Mouse (Mus musculus): ENCODE results near the gene Piwil4. TPM values are rescaled to one million over a fixed set of nuclear protein-coding genes. Genes with fewer than 3 reads are reported as not detected.
A peak's percentile ranks its signal among the peaks of the same experiment; 100 is the strongest.

Gene Piwil4
- total and polyA plus RNA-seq, 2 experiments from 2014 or later = 0.42 to 0.48 TPM

DNA sequence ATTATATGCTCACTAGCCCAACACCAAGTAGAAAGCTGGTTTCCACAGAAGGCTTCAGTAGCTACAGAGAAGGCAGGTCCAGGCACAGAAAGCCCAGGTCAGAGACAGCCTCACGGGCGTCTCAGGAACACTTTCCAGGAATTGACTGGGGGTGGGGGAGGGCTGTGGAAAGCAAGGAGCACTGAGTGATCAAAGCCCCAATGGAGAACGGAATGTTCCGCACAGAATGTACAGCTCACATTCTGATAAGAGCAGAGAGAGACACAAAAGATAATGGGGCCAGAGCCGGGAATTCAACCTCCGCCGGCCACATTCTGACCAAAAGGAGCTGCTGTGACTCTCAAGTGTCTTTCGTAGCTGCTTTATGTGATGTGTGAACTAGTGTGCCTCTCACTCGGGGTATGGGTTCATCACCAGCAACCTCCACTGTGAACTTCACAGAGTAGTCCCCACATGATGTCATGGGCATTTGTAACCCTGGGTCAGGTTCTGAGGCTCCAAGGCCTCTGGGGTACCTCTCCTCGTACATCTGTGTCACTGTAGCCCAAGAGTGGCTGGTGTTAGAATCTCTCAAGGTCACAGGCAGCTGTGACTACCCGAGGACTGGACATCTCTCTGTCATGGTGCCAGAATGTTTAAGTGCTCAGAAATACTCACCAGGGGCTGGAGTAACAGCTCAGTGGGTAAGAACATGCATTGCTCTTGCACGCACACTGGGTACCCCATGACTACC is 51.0 kb downstream of the Piwil4 start:
- no peak overlapping the region for H3K27ac ChIP-seq
- H3K36me3 ChIP-seq (ENCODE audit: insufficient read depth, low read length) = no peaks in the 10 kb centered on the region
- H3K9ac ChIP-seq (replicated peaks; ENCODE audit: low read length) = no peak overlapping the region
- H3K4me3 ChIP-seq (ENCODE audit: low read length) = no peak overlapping the region
- TF ChIP-seq CTCF (IDR thresholded peaks at IDR 0.05; ENCODE audit: low read depth) = no peak
- no peaks in the 10 kb centered on the region for H3K4me1 ChIP-seq (ENCODE audit: insufficient read depth, low read length)
- H3K9me3 ChIP-seq (ENCODE audit: low read length) = no peaks in the 10 kb centered on the region
- ATAC-seq (no peak), DNase-seq (ENCODE audit: low spot score) (no peak)
- WGBS = 77% methylated on average over 12 of the region's 12 CpGs
- H3K4me2 ChIP-seq (ENCODE audit: low read depth, low read length) = no peak overlapping the region
- H3K27me3 ChIP-seq (ENCODE audit: insufficient read depth, low read length) = no peaks in the 10 kb centered on the region

DNA sequence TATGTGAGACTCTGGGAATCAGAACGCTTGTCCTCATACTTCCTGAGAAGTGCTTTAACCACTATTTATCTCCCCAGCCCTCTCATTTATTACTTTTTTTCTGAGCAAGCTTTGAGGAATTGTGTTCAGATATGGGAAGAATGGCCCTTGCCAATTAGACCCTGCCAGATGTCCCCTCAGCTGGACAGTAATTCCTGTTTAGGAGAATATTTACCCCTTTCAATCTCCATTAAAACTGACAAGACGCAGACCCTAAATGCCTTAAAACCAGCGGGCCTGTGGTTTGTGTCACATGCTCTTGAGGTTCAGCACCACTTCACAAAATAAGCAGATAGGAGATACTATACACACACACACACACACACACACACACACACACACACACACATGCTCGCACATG is 56.2 kb downstream of the Piwil4 start:
- no peak for TF ChIP-seq CTCF (IDR thresholded peaks at IDR 0.05; ENCODE audit: low read depth)
- Histone ChIP-seq H3K9me3 (ENCODE audit: low read length) (no peaks in the 10 kb centered on the region), H3K27me3 (ENCODE audit: insufficient read depth, low read length) (no peaks in the 10 kb centered on the region), H3K36me3 (ENCODE audit: insufficient read depth, low read length) (no peaks in the 10 kb centered on the region), H3K27ac (no peak overlapping the region), H3K4me1 (ENCODE audit: insufficient read depth, low read length) (no peaks in the 10 kb centered on the region), H3K9ac (replicated peaks; ENCODE audit: low read length) (no peak overlapping the region), H3K4me2 (ENCODE audit: low read depth, low read length) (no peak overlapping the region), H3K4me3 (ENCODE audit: low read length) (no peak overlapping the region)
- no peak for ATAC-seq
- 81% methylated on average over 4 of the region's 4 CpGs for WGBS
- no peak for DNase-seq (ENCODE audit: low spot score)

- Histone ChIP-seq H3K36me3 (ENCODE audit: insufficient read depth, low read length) (no peaks in the 10 kb centered on the region), H3K4me3 (ENCODE audit: low read length) (no peak overlapping the region), H3K27ac (no peak overlapping the region), H3K9me3 (ENCODE audit: low read length) (peaks cover 4% of the 10 kb centered on the region; the same call in 1 of the 2 replicates), H3K4me2 (ENCODE audit: low read depth, low read length) (no peak overlapping the region), H3K27me3 (ENCODE audit: insufficient read depth, low read length) (no peaks in the 10 kb centered on the region), H3K9ac (replicated peaks; ENCODE audit: low read length) (no peak overlapping the region), H3K4me1 (ENCODE audit: insufficient read depth, low read length) (no peaks in the 10 kb centered on the region)
- peak; percentile 74 for ATAC-seq
- no peak for DNase-seq (ENCODE audit: low spot score)
- TF ChIP-seq CTCF (IDR thresholded peaks at IDR 0.05; ENCODE audit: low read depth) = no peak
These were observed 57.8 kb downstream of the Piwil4 start for GRCm38 (mm10) chr9:14682741-14683140.

GRCm38 (mm10) chr9:14680584-14680983 is 59.9 kb downstream of the Piwil4 start:
- Histone ChIP-seq H3K4me2 (ENCODE audit: low read depth, low read length) (no peak overlapping the region), H3K4me1 (ENCODE audit: insufficient read depth, low read length) (peaks cover 3% of the 10 kb centered on the region; the same call in 1 of the 2 replicates), H3K4me3 (ENCODE audit: low read length) (no peak overlapping the region), H3K27ac (no peak overlapping the region), H3K36me3 (ENCODE audit: insufficient read depth, low read length) (no peaks in the 10 kb centered on the region), H3K9ac (replicated peaks; ENCODE audit: low read length) (no peak overlapping the region), H3K9me3 (ENCODE audit: low read length) (peaks cover 4% of the 10 kb centered on the region; the same call in 1 of the 2 replicates), H3K27me3 (ENCODE audit: insufficient read depth, low read length) (no peaks in the 10 kb centered on the region)
- TF ChIP-seq CTCF (IDR thresholded peaks at IDR 0.05; ENCODE audit: low read depth) = no peak
- ATAC-seq (no peak), DNase-seq (ENCODE audit: low spot score) (no peak)
- 53% methylated on average over 2 of the region's 2 CpGs for WGBS

- no peak overlapping the region for H3K27ac ChIP-seq
- TF ChIP-seq CTCF (IDR thresholded peaks at IDR 0.05; ENCODE audit: low read depth) = no peak
- DNase-seq (ENCODE audit: low spot score) (no peak), ATAC-seq (peak; percentile 45; the same call in 1 of the 2 replicates)
- WGBS = 47% methylated on average over 9 of the region's 9 CpGs
- H3K4me3 ChIP-seq (ENCODE audit: low read length) = no peak overlapping the region
- H3K9me3 ChIP-seq (ENCODE audit: low read length) = peaks cover 4% of the 10 kb centered on the region; the same call in 1 of the 2 replicates
- peaks cover 3% of the 10 kb centered on the region; the same call in 1 of the 2 replicates for H3K4me1 ChIP-seq (ENCODE audit: insufficient read depth, low read length)
- no peak overlapping the region for H3K4me2 ChIP-seq (ENCODE audit: low read depth, low read length)
- H3K9ac ChIP-seq (replicated peaks; ENCODE audit: low read length) = no peak overlapping the region
- no peaks in the 10 kb centered on the region for H3K27me3 ChIP-seq (ENCODE audit: insufficient read depth, low read length)
- H3K36me3 ChIP-seq (ENCODE audit: insufficient read depth, low read length) = no peaks in the 10 kb centered on the region
These were observed 64.5 kb downstream of the Piwil4 start for GRCm38 (mm10) chr9:14675707-14676691.

GRCm38 (mm10) chr9:14674506-14674905 is 66.0 kb downstream of the Piwil4 start:
- DNase-seq (ENCODE audit: low spot score) (no peak), ATAC-seq (no peak)
- TF ChIP-seq CTCF (IDR thresholded peaks at IDR 0.05; ENCODE audit: low read depth) = no peak
- no peak overlapping the region for H3K4me3 ChIP-seq (ENCODE audit: low read length)
- H3K27ac ChIP-seq = no peak overlapping the region
- no peak overlapping the region for H3K4me2 ChIP-seq (ENCODE audit: low read depth, low read length)
- peaks cover 3% of the 10 kb centered on the region; the same call in 1 of the 2 replicates for H3K4me1 ChIP-seq (ENCODE audit: insufficient read depth, low read length)
- peaks cover 4% of the 10 kb centered on the region; the same call in 1 of the 2 replicates for H3K9me3 ChIP-seq (ENCODE audit: low read length)
- 89% methylated on average over 8 of the region's 8 CpGs for WGBS
- H3K27me3 ChIP-seq (ENCODE audit: insufficient read depth, low read length) = no peaks in the 10 kb centered on the region
- H3K9ac ChIP-seq (replicated peaks; ENCODE audit: low read length) = no peak overlapping the region
- no peaks in the 10 kb centered on the region for H3K36me3 ChIP-seq (ENCODE audit: insufficient read depth, low read length)
